Comparison of ENCODE assay signal across 19 mouse cellular contexts in the genomic region with DNA sequence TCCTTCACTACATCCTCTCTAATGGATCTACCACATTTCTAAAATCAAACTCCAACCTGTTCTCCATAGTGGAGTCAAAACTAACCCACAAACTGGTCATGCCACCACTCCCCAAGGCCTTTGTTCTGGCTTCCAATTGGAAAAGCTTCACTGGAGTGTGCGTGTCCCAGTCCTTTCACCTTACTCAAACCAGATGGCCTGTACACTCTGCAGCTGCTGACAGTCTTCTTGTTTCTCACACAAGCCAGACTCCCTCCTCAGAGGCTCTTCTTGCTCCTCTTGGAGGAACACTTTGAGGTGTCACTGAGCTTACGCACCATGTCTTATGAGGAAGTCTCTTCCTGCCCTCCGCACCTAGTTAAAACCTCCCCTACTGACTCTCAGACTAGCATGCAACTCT. TPM values are rescaled to one million over a fixed set of nuclear protein-coding genes. Genes with fewer than 3 reads are reported as not detected.
"Had no signal": no experiment of that assay in that cellular context is flagged by ENCODE, and none has a peak within 500 bp of the region (broad histone marks: within the 10 kb centered on the region; RNA-seq: fewer than 3 reads in every experiment).

No protein-coding gene starts in this region.

- DNase-seq: kidney, adult 11 months; kidney, adult 9 months; kidney, postnatal 36 days; left cerebral cortex, postnatal 4 days; lung, embryonic 14.5 days; lung, postnatal 10 days; lung, postnatal 4 days; midbrain, embryonic 14.5 days; right cerebral cortex, adult 18-20 months; right cerebral cortex, postnatal 25 days; thymus, postnatal 4 days had no signal

- H3K27ac ChIP-seq: kidney, postnatal 0 days; layer of hippocampus, adult 2 months; limb, embryonic 13.5 days; liver, embryonic 15.5 days; midbrain, embryonic 10.5 days; stomach, postnatal 0 days had no signal

- H3K4me3 ChIP-seq: layer of hippocampus, adult 2 months; limb, embryonic 13.5 days; midbrain, embryonic 10.5 days; myocyte had no signal

- H3K27me3 ChIP-seq: limb, embryonic 13.5 days; liver, embryonic 15.5 days had no signal

- H3K9me3 ChIP-seq: limb, embryonic 13.5 days; liver, embryonic 15.5 days; midbrain, embryonic 10.5 days had no signal

- H3K4me2 ChIP-seq: limb, embryonic 13.5 days had no signal

- H3K9ac ChIP-seq: limb, embryonic 13.5 days; liver, embryonic 15.5 days; lung, embryonic 14.5 days had no signal

RNA-seq across cellular contexts. Expression of a gene that starts 27.4 kb away (rescaled TPM):
- polyA plus RNA-seq: kidney, postnatal 0 days; limb, embryonic 13.5 days; liver, embryonic 15.5 days; lung, embryonic 14.5 days; midbrain, embryonic 14.5 days; myocyte; neural tube, embryonic 11.5 days had no signal
